Mouse (Mus musculus): ENCODE measurements around the gene Faf1. TPM values are rescaled to one million over a fixed set of nuclear protein-coding genes. Genes with fewer than 3 reads are reported as not detected.

The Faf1 gene
- polyA plus RNA-seq, 1 experiment from 2014 or later, result 15.7 TPM

GRCm38 (mm10) chr4:109863021-109863420 lies 186.6 kb downstream of the Faf1 start:
- Histone ChIP-seq H3K9me3 (ENCODE audit: control insufficient read depth) (no peaks in the 10 kb centered on the region), H3K4me1 (replicated peaks; ENCODE audit: control insufficient read depth, insufficient read depth, low read length) (no peaks in the 10 kb centered on the region), H3K27ac (ENCODE audit: low read depth, low read length) (no peak overlapping the region), H3K27me3 (replicated peaks; ENCODE audit: control insufficient read depth, insufficient read depth, low read length) (no peaks in the 10 kb centered on the region), H3K4me2 (replicated peaks; ENCODE audit: low read depth) (no peak overlapping the region), H3K36me3 (ENCODE audit: control insufficient read depth, insufficient read depth) (no peaks in the 10 kb centered on the region), H3K9ac (ENCODE audit: low read depth, low read length) (no peak overlapping the region), H3K4me3 (ENCODE audit: low read depth, low read length) (no peak overlapping the region)
- WGBS, result 83% methylated on average over 3 of the region's 3 CpGs
- no peak for TF ChIP-seq CTCF (IDR thresholded peaks at IDR 0.05; ENCODE audit: low read depth)
- ATAC-seq, result no peak

GRCm38 (mm10) chr4:109868897-109869484 lies 192.6 kb downstream of the Faf1 start:
- Histone ChIP-seq H3K4me2 (replicated peaks; ENCODE audit: low read depth) (no peak overlapping the region), H3K27me3 (replicated peaks; ENCODE audit: control insufficient read depth, insufficient read depth, low read length) (no peaks in the 10 kb centered on the region), H3K9ac (ENCODE audit: low read depth, low read length) (no peak overlapping the region), H3K9me3 (ENCODE audit: control insufficient read depth) (no peaks in the 10 kb centered on the region), H3K4me3 (ENCODE audit: low read depth, low read length) (no peak overlapping the region), H3K4me1 (replicated peaks; ENCODE audit: control insufficient read depth, insufficient read depth, low read length) (no peaks in the 10 kb centered on the region), H3K27ac (ENCODE audit: low read depth, low read length) (no peak overlapping the region), H3K36me3 (ENCODE audit: control insufficient read depth, insufficient read depth) (no peaks in the 10 kb centered on the region)
- ATAC-seq, result peak; percentile 64
- WGBS, result 58% methylated on average over 3 of the region's 3 CpGs
- no peak for TF ChIP-seq CTCF (IDR thresholded peaks at IDR 0.05; ENCODE audit: low read depth)

- no peak overlapping the region for H3K9ac ChIP-seq (ENCODE audit: low read depth, low read length)
- 76% methylated on average over 4 of the region's 4 CpGs for WGBS
- H3K9me3 ChIP-seq (ENCODE audit: control insufficient read depth), result no peaks in the 10 kb centered on the region
- H3K4me3 ChIP-seq (ENCODE audit: low read depth, low read length), result no peak overlapping the region
- no peak for ATAC-seq
- H3K4me2 ChIP-seq (replicated peaks; ENCODE audit: low read depth), result no peak overlapping the region
- no peaks in the 10 kb centered on the region for H3K4me1 ChIP-seq (replicated peaks; ENCODE audit: control insufficient read depth, insufficient read depth, low read length)
- no peak for TF ChIP-seq CTCF (IDR thresholded peaks at IDR 0.05; ENCODE audit: low read depth)
- H3K36me3 ChIP-seq (ENCODE audit: control insufficient read depth, insufficient read depth), result no peaks in the 10 kb centered on the region
- H3K27me3 ChIP-seq (replicated peaks; ENCODE audit: control insufficient read depth, insufficient read depth, low read length), result no peaks in the 10 kb centered on the region
- H3K27ac ChIP-seq (ENCODE audit: low read depth, low read length), result no peak overlapping the region
Measured at GRCm38 (mm10) chr4:109884333-109884732, 207.9 kb downstream of the Faf1 start.

- TF ChIP-seq CTCF (IDR thresholded peaks at IDR 0.05; ENCODE audit: low read depth), result no peak
- ATAC-seq, result no peak
Measured at GRCm38 (mm10) chr4:109887856-109888357, 211.5 kb downstream of the Faf1 start.

GRCm38 (mm10) chr4:109897810-109898566 lies 221.6 kb downstream of the Faf1 start:
- Histone ChIP-seq H3K4me1 (replicated peaks; ENCODE audit: control insufficient read depth, insufficient read depth, low read length) (no peaks in the 10 kb centered on the region), H3K4me3 (ENCODE audit: low read depth, low read length) (no peak overlapping the region), H3K9ac (ENCODE audit: low read depth, low read length) (no peak overlapping the region), H3K27ac (ENCODE audit: low read depth, low read length) (no peak overlapping the region), H3K4me2 (replicated peaks; ENCODE audit: low read depth) (no peak overlapping the region), H3K36me3 (ENCODE audit: control insufficient read depth, insufficient read depth) (no peaks in the 10 kb centered on the region), H3K27me3 (replicated peaks; ENCODE audit: control insufficient read depth, insufficient read depth, low read length) (no peaks in the 10 kb centered on the region), H3K9me3 (ENCODE audit: control insufficient read depth) (no peaks in the 10 kb centered on the region)
- no peak for TF ChIP-seq CTCF (IDR thresholded peaks at IDR 0.05; ENCODE audit: low read depth)
- WGBS, result 94% methylated on average over 6 of the region's 6 CpGs
- no peak for ATAC-seq

More at GRCm38 (mm10) chr4:109887856-109888357, 211.5 kb downstream of the Faf1 start:
- Histone ChIP-seq H3K27ac (ENCODE audit: low read depth, low read length) (no peak overlapping the region), H3K36me3 (ENCODE audit: control insufficient read depth, insufficient read depth) (peaks cover 4% of the 10 kb centered on the region; the same call in 1 of the 2 replicates), H3K4me2 (replicated peaks; ENCODE audit: low read depth) (no peak overlapping the region), H3K4me1 (replicated peaks; ENCODE audit: control insufficient read depth, insufficient read depth, low read length) (no peaks in the 10 kb centered on the region), H3K9me3 (ENCODE audit: control insufficient read depth) (peaks cover 5% of the 10 kb centered on the region; the same call in 1 of the 2 replicates), H3K4me3 (ENCODE audit: low read depth, low read length) (no peak overlapping the region), H3K27me3 (replicated peaks; ENCODE audit: control insufficient read depth, insufficient read depth, low read length) (no peaks in the 10 kb centered on the region), H3K9ac (ENCODE audit: low read depth, low read length) (no peak overlapping the region)
- WGBS, result 89% methylated on average over 6 of the region's 6 CpGs

GRCm38 (mm10) chr4:109901076-109901475 lies 224.7 kb downstream of the Faf1 start:
- Histone ChIP-seq H3K27ac (ENCODE audit: low read depth, low read length) (no peak overlapping the region), H3K9me3 (ENCODE audit: control insufficient read depth) (no peaks in the 10 kb centered on the region), H3K4me2 (replicated peaks; ENCODE audit: low read depth) (no peak overlapping the region), H3K36me3 (ENCODE audit: control insufficient read depth, insufficient read depth) (no peaks in the 10 kb centered on the region), H3K4me3 (ENCODE audit: low read depth, low read length) (no peak overlapping the region), H3K27me3 (replicated peaks; ENCODE audit: control insufficient read depth, insufficient read depth, low read length) (no peaks in the 10 kb centered on the region), H3K9ac (ENCODE audit: low read depth, low read length) (no peak overlapping the region), H3K4me1 (replicated peaks; ENCODE audit: control insufficient read depth, insufficient read depth, low read length) (no peaks in the 10 kb centered on the region)
- WGBS, result 65% methylated on average over 2 of the region's 2 CpGs
- no peak for ATAC-seq
- no peak for TF ChIP-seq CTCF (IDR thresholded peaks at IDR 0.05; ENCODE audit: low read depth)

Measured in intestine, postnatal 0 days (tissue).